Mouse (Mus musculus) gastrocnemius, postnatal 14 days (tissue): ENCODE measurements around the gene Nsfl1c. TPM values are rescaled to one million over a fixed set of nuclear protein-coding genes. Genes with fewer than 3 reads are reported as not detected.
A peak's percentile ranks its signal among the peaks of the same experiment; 100 is the strongest.

ENCODE experiments used
- DNase-seq: peaks from one replicate; pipeline ENCODE4 v3.0.0; 2021; ENCODE audit warnings: mixed read lengths
- intact Hi-C: fragments of 180-260 bp; cut with DNase I; formaldehyde crosslinking; loops from one replicate; pipeline ENCODE4 v1.15.1; 2025; ENCODE audit warnings: low total_unique reads
- total RNA-seq, 2 experiments: library from RNA; stranded (reverse); gene quantifications; 2 replicates each; pipeline ENCODE4 v1.2.3; 2021

Gene Nsfl1c
- total RNA-seq, 2 experiments from 2014 or later = 81.0 to 92.0 TPM

DNA sequence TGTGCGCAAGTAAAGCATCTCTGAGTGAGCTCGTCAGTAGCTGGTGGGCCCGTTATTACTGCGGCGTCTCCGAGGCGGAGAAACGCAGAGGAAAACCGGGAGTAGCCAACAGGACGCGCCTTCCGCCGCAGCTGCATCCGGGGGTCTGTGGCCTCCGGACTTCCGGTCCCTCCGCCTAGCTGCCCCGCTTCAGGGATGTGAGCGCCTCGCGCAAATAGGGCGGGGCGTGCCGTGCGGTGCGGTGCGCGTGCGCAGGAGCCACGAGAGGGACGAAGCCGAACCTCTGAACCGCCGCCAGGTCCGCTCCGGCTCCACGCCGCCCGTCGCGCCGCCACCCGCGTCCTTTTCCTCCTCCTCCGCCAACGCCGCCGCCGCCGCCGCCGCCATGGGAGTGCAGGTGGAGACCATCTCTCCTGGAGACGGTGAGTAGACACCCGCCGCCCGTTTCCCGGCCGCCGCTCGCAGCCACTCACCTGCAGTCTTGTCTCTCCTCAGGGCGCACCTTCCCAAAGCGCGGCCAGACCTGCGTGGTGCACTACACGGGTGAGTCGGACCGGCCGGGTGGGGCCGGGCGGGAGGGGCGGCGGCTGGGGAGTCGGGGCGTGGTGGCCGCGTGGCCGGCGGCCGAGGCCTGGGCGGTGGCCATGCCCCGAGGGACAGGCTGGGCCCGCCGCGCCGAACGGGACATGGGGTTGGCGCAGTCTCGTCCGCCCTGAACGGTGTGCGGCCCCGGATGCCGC, 48.5 kb downstream of the Nsfl1c start, which contains the start of gene Fkbp1a:
Gene Fkbp1a (plus strand): TSS at position 161 of the 740 bp plus-strand sequence.
- intact Hi-C loops = no loop called here

DNA sequence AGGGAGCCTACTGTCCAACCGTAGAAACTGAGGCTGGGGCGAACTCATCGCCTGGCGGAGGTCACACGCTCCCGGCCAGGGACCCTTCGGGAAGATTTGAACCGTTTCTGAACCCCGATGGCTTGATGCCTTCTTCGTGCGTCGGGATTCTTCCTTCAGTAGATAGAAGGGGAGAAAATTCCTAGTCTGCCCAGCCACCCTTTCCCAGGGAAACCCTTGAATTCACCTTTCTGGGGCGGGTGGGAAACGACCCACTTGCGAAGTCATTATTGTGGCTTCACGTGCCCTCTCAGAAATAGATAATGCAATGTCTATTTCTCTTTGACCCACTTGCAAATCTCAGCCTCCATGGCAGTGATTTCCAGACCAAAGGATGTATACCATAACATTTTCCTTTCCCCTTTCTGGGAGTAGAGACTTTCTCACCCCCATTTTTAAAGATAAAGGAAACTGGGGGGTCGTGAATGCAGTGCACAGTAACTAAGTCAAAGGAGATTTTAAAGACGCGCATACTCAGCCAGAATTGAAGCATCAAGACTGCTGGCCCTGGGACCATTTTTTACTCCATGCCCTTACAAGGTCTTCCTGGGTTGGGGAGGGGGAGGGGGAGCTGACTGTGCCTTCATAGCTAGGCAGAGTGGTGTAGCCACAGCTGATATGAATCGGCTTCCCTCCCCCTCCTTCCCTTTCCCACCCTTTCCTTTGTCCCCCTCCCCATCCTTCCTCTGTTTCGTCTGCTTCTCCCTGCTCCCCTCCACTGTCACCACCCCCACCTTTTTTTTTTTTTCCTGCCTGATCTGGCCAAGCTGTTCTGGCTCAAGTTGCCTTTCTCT, 49.3 kb downstream of the Nsfl1c start:
- intact Hi-C loops = no loop called here
- DNase-seq = peak; percentile 47

More for the DNA sequence above, 48.5 kb downstream of the Nsfl1c start, which contains the start of gene Fkbp1a:
- DNase-seq = peak; percentile 99

DNA sequence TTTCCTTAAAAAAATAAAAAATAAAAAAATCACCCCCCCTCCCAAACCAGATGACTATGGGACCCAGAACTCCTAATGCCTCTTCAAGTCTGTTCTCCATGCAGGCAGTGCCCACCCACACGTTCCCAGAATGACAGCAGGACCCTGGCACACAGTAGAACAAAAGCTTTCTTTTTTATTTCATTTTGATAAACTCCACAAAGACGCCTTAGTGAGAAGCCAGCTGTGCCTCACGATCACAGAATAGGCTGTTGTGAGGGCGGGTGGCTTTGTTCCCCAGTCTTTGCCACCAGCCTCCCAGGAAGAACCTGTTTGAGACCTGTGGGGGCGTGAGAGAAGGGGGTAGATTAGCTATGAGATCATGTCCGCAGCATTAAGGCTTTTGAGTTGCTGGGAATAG, 50.7 kb downstream of the Nsfl1c start:
- DNase-seq = no peak
- intact Hi-C loops = loop anchor here (5.0 kb wide), 1 partner anchor 42 kb away; no protein-coding TSS in a partner anchor

DNA sequence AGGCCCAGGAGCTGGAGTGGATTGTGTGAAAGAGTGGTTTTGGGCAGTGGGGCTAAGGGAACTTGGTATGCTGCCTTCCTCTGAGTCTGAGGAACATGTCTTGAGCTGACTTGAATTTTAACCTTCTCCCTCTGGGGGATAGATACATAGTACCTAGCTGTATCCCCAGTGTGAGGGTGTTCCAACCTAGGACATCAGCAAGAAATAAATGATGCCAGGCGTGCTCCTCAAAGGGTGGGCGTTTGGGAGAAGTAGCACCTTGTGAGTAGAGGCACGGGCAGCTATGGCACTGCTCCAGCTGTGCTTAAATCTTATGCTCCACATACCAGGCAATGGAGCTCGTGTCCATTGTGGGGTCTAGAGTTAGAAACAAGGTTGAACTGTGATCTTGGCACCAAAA, 52.6 kb downstream of the Nsfl1c start:
- no peak for DNase-seq
- intact Hi-C loops = loop anchor here (5.0 kb wide), 1 partner anchor 44 kb away; no protein-coding TSS in a partner anchor

DNA sequence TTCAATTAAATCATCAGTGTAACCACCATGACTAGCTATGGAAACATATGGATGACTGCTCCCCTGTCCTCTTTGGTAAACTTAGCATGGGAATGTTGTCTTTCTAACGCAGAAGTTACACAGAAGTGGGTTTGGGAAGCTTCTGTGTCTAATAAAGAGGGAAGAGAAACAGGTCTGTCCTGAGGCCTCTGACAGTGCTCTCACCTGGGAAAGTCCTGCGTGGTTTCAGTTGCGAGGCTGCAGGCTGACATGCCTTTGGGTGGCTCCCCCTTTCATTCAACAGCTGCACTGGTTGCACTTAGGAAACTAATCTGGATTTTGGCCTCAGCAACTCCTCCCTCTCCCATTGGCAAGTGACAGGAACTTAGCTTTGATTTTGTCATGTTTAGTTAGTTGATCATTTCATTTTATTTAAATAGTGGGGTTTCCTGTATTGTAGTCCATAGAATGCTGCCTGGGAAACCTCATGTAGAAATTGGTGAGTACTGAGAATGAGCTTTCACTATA, 55.7 kb downstream of the Nsfl1c start:
- DNase-seq = no peak
- intact Hi-C loops = loop anchor here (5.0 kb wide), 1 partner anchor 47 kb away; no protein-coding TSS in a partner anchor

Other genes starting within 250 kb of the Nsfl1c start
- not detected for gene 4921509C19Rik, start 18.0 kb upstream of the Nsfl1c start, total RNA-seq
- gene Fkbp1a, start 48.3 kb downstream of the Nsfl1c start, total RNA-seq = 100 to 1,000 TPM; 190 to 225 TPM
- under 1 TPM; 0.64 to 0.91 TPM for gene Sdcbp2, start 78.4 kb downstream of the Nsfl1c start, total RNA-seq
- gene Snph, start 138.4 kb downstream of the Nsfl1c start, total RNA-seq = 10 to 100 TPM; 10.7 to 10.8 TPM
- not detected for gene Rad21l, start 174.4 kb downstream of the Nsfl1c start, total RNA-seq
- gene Tmem74b, start 207.8 kb downstream of the Nsfl1c start, total RNA-seq = 1 to 10 TPM in 1 of 2 experiments, under 1 TPM in 1; 0.66 to 1.1 TPM